Mouse (Mus musculus) inflammation-experienced regulatory T-cells, adult 6 months (primary cell): ENCODE data around the gene St14. TPM values are rescaled to one million over a fixed set of nuclear protein-coding genes. Genes with fewer than 3 reads are reported as not detected.
"Not testable (repeated sequence)": the region's sequence is repeated elsewhere in the genome, so short reads cannot be mapped to it uniquely, and the experiment has no call there.

Experiments
- ATAC-seq: one replicate; pipeline ENCODE4 v1.8.0; 2017
- polyA plus RNA-seq, 3 experiments: library from polyadenylated mRNA; unstranded; fragments of 100-300 nt; shearing (Covaris generic); gene quantifications; one replicate each; pipeline ENCODE4 v1.2.1; 2017

The St14 gene
- 10 to 100 TPM in 1 of 3 experiments, 1 to 10 TPM in 2; 4.4 to 10.5 (median 5.4) TPM for polyA plus RNA-seq

DNA sequence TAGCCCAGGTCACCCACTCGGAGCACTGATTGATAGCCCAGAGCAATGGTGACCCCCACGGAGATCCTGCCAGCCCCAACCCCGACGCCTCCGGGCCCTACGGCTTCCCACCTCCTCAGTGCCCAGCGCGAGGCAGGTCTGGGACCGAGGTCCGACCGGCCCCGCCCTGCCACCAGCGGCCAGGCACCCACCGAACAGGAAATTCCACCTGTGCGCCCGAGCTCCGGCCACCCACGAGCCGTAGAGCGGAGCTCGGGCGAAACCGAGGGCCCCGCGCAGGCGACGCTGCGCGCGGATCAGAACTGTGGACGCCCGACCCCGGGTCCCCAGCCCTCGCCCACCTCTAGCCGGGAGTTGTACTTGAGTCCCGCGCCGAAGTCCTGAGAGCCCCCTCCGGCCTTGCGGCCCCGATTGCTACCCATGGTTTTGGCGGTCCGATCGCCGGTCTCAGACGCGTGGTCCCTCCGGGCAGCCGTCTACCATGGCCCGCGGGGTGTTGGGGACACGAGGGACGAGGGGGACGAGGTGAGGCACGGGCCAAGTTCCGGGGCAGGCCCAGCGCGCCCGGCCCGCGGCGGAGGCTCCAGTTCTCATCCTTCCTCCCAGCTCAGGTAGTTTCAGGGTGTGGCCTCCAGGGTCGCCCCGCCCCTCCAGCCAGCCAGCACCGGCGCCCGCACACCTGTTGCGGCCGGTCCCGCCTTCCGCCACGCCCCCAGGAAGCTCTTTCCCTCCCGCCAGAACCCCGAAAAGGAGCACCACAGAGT lies at the start of gene St14:
Gene St14 (minus strand): TSS at position 649 of the 764 bp plus-strand sequence.
- ATAC-seq, result peak; percentile 53

DNA sequence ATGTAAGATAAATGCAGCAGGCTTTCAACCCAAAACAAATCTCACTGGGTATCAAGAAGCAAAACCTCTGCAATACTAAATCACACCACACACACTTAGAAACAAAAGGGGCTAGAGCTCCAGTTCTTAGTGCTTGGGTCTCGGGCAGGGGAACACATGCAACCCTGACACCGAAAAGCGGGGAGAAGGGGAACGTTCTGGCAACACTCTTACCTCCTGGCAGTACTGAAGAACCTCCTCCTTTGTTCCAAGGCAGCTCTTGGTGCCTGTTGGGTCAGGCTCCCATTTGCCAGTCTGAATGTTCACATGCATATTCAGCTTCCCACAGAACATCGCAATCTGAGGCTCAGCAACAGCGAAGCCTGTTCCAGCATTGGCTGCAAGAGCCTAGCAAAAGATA lies 46.0 kb upstream of the St14 start:
- no peak for ATAC-seq

DNA sequence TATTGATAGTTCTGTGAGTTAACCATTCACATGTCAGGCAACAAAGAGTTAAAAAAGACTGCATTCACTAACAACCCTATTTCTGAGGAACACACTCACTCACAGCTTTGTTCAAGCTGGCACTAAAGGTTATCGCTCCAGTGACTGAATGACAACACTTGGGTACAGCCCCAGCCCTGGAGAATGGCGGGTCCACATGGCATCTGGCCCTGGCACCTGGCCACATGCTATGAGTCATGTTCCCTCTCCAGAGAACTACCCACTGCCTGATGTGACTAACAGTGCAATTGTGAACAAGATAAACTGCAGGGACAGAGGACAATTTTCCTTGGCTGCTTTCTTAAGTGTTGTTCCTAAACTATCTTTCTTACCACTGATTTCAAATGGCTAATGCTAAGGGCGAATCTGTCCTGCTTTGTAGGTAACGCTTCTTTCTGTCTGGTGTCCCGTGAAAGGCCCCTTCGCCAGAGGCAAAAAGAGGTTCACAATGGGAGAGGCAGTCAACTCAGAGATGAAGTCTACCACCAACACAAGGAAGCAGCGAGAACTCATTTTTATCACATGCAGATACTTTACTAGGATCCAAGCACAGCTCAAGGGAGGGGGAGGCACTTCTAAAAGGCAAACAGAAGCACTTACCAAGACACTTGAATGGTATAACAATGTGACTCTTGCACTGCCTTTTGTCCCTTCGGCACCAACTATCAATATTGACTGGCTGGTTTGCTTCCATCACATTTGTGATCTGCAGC lies 44.9 kb upstream of the St14 start:
- ATAC-seq, result no peak

DNA sequence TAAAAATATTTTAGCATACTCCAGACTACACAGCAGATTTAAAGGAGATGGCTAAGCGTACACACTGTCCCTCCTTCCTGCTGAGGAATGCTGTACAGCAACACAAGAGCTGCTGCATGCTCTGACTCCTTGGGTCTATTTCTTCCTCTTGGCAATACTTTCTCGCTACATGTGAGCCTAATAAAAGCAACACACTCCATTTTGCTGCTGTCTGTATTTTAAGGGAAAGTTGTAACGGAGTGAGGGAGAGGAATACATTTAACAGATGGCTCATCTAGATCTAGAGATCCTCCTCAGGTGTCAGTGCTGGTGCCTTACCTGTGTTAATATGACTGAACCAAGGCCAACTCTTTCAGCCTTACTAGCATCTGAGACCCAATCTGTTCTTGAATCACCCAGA lies 44.3 kb upstream of the St14 start:
- ATAC-seq, result no peak

DNA sequence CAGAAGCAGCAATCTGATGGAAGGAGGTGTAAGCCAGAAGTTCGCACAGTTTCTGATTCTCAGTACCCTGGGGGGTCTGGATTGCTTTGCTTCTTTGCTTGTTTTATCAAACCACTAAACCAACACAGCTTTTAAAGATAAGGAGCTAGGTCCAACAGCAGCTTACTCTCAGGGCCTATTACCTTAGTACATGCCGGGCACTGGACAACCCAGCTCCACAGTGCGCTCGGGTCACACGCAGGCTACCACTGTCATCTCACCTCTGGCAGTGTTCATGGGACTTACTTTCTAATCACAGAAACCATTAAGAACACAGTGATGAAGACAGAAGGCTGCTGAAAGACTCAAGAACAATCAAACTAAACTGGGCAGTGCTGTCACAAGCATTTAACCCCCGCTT lies 43.7 kb upstream of the St14 start:
- no peak for ATAC-seq

DNA sequence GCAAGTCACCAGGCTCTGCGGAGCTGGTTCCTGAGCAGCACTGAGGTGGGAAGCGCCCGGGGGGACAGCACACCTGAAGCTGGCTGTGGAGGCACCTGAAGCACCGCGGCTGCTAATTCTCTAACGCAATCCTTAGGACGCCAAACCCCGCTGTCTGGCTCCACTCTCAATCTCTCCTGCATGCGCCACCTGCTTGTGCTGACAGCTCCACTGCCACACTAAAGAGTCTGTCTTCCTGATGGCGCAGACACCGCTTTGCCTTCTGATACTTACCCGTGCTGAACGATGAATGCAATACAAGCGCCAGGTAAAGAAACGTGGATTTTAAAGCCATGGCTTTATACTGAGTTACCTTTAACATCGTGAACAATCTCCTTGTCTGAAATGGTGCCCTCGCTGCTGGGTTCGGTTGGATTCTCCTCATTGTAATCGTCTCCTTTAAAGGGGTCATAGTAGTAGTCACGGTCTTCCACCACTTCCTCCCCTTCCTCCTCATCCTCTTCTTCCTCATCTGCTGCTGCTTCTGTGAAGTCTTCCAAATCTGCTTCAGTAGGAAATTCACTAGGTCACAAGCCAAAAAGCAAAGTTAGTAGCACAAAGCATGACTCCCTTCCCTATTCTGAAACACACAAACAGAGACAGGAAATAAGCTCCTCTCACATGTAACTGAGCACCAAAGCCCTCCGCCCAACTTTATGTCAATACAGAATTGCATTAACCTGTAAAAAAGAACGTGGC lies 36.9 kb upstream of the St14 start:
- ATAC-seq, result no peak

DNA sequence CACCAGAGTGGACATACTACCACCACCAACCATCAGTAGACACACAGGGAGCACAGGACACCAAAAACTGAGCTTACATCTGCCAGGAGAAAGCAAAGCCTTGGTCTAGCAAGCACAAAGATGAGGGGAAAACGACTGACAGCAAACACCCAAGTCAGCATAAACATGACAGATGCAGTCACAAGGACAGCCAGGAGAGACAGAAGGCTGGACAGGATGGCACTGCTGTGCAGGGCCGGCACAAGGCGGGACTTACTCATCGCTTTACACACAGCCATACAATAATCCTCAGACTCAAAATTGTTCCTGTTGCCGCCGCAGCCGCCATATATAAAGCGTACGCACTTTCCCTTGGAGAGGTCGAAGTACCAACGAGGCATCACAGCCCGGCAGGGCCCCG lies 35.7 kb upstream of the St14 start:
- no peak for ATAC-seq

DNA sequence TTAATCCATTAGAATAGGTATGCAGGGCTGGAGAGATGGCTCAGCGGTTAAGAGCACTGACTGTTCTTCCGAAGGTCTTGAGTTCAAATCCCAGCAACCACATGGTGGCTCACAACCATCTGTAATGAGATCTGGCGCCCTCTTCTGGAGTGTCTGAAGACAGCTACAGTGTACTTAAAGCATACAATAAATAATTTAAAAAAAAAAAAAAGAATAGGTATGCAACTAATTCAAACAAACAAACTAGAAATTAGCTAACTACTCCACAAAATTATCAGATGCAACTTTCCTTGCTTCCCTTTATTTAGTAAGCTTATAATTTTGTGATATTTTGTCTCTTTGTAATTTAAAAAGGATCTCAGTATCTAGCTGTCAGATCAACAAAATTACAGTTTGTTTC lies 33.9 kb upstream of the St14 start:
- ATAC-seq, result not testable (repeated sequence)

DNA sequence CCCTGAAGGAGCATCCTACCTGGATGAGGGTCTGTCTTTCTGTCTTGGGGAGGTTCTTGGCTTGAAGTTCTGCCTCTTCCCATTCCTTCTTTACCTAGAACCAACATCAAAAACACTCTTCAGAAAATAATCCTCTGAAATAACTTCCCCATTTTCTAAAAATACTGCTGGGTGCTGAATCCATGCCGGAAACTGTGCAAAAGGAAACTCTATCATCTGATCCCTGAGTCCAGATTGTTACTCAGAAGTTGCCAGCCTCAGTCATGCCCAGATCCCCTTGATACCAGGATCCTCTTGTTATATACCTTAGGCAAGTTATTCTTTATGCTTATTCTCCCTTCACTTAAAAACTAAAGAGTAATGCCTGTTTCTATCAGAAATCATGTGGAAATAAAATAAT lies 31.7 kb upstream of the St14 start:
- ATAC-seq, result no peak

DNA sequence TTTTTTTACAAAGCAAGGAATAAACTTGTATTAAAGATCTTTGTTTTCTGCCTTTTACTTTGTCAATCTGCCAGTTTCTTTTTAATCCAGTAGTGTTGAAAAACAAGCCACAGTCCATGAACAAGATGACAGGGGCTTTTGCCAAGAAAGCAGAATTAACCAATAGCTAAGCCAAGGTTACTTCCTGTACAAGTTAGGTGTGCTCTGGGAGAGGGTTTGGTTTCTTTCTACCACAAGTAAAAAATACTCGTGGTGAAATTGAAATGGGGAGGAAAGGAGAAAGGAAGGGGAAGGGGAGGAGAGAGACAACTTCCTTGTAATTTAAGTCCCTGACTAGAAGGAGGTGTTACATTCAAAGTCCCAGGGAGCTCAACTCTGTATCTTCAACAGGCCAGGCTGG lies 31.3 kb upstream of the St14 start:
- no peak for ATAC-seq

DNA sequence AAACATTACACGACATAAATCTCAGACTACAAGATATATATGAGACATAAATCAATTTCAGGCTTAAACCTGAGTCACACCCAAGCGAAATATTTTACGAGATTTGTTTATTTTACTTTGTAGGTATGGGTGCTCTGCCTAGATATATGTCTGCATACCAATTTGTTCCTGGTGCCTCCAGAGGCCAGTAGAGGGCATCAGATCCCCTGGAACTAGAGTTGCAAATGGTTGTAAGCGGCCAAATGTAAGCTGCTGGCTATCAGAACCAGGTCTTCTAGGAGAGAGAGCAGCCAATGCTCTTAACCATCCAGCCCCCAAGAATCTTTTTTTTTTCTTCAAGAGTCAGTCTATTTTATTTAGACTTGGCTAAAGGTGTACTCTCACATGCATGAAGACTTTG lies 28.3 kb upstream of the St14 start:
- no peak for ATAC-seq

DNA sequence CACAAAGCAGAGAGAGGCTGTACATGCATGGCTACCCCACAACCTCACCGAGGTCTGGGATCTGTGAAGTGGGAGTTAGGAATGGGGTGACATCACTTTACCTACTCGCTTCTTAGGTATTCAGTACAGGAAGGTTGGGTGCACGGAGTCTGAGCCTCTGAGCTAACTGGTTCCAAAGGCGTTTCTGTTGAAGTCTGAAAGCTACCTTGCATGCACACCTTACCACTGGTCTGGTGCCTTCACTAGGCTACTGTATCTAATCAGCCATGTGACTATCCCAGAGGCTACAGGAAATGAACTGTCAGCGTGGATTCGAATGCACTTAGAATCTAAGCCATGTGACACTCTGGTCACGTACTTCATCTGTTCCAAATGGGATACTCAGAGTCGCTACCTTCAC lies 24.9 kb upstream of the St14 start:
- no peak for ATAC-seq

DNA sequence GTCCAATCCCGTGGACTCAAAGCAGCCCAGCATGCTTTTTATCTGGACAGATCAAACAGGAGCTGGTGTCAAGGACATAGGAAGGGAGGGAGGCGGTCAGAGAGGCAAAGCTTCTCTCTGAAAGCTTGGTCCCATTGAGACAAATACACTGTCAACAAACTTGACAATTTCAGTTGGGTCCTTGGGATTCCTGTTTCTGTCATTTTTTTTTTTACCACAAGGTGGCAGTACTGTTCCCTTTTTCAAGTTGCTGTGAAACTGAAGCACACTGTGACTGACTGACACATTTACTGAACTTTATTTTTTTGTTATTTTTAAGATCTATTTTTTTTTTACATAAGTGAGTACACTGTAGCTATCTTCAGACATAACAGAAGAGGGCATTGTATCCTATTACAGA lies 19.4 kb upstream of the St14 start:
- peak; percentile 35 for ATAC-seq

DNA sequence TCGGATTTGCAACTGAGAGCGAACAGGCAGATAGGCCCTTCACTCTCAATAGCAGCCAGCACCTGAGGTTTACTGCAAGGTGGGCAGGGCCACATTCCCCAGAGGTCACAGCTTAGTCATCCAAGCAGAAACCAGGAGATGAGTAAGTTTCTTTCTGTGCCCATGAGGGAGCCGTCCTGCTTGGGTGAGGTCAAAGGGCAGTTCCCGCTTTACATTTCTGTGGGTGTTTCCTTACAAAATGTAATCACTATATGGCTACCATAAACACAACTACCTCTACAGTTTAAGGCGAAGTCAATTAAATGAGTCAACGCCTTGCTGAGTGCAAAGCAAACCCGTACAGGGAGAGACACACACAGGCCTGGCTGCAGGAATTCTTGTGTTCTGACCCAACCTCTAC lies 16.5 kb upstream of the St14 start:
- ATAC-seq, result no peak

DNA sequence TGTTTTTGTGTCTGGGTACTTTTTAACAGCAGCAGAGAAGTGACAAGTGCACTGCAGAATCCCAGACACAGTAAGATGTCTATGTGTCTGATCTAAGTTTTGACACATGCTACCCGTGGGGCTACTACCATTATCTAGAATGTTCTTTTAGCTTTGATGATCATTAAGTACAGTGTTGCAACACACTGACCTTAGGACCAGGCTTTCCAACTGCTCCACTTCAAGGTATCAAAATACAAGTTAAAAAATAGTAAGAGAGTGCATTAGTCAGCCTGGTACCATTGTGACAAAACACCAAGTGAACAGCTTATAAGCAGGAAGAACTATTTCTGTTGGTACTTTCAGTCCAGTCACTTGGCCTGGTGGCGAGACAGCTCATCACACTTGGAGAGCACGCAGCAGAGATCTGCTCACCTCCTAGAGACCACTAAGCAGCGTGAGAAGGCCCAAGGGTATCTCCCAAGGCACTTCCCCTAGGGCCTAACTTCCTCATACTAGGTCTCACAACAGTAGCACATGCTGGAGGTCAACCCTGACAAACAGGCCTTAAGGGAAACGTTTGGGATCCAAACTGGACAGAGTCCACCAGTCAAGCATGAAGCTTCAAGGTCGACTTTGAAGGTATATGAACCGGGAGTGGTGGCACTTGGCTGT lies 13.7 kb upstream of the St14 start:
- no peak for ATAC-seq

DNA sequence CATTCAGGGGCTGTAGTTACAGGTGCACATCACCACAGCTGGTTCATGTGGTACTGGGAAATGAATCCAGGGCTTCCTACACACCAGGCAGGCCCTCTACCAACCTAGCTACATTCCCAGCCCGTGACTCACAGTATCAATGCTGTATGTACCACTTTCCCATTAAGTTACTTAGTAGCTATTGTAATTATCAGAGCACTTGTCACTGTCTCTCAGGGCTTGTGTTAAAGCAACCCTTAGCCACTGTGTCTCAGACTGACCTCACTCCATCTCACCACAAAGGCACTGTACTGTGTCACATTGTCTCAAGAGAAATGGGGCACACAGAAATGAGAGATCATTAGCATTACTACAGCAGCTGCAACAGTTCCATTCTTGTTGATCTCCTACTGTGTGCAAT lies 11.3 kb upstream of the St14 start:
- ATAC-seq, result no peak

DNA sequence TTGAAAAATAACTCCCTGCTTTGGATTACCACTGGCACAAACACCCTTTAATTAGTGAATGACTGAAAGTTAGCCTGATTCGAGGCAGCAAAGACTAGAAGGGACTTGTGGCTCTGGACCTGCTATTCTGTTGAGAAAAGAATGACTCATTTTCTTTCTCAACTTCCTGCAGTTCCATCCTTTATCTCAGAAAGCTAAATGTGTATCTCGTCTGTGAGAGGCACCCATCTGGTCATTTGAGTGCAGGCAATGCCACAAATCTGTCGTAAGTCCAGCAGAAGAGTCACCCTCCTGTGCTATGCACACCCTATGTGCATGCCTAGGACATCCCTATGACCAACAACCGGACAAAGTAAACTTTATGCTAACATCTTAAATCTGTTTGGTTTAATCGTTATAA lies 1.5 kb upstream of the St14 start:
- ATAC-seq, result no peak

DNA sequence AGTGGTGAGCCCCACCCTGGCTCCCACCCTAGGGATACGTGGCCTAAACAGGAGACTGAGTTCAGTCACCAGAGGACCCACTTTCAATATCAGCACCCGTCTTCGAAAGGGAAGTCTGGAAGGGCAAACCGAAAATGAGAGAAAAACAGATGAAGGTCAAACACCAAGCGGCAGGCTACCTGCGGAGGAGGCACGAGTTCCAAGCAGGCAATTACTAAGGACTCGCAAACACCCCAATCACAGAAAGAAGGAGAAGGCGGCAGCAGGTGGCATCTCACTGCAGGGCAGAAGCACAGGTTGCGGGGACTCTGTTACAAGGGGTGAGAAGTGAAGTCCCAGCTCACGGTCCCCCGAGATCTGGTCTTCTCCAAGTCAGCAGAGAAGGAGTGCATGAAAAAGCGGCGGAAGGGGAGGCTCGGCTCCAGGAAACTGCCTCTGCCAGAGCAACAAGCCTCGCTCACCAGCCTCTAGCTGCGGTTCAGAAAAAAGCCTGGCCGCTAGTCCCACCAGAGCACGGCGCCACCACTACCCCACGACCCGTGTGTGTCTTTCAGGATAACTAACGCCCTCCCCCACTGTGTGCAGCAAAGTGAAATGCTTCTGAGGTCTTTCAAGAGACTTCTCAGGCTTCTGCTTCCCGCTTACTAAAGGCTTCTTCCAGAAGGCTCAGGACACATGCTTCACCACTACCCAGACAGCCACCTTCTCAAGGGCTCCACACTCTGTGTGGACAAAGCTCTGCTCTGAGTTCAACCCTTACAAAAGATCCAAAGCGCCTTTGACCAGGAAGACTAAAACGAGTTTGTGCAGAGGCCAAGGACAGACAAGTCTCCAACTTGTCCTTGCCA lies 1.1 kb downstream of the St14 start:
- ATAC-seq, result peak; percentile 11

DNA sequence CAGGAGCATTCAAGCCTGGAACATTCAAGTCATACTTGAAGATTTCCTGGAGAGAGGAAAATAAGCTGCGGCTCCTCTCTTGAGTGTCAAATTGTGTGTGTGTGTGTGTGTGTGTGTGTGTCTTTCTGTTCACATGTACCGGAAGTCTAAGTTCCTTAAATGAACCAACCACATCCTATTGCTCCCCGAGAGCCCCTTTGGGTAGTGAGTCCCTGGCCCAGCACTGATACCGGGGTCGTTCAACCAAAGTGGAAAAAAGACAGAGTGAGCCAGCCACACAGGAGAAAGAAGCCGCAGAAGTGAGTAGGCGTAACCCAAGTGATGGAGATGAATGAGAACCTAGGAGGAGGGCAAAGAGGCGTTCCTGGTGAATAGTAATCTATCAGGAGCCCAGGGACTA lies 1.7 kb downstream of the St14 start:
- peak; percentile 67 for ATAC-seq

DNA sequence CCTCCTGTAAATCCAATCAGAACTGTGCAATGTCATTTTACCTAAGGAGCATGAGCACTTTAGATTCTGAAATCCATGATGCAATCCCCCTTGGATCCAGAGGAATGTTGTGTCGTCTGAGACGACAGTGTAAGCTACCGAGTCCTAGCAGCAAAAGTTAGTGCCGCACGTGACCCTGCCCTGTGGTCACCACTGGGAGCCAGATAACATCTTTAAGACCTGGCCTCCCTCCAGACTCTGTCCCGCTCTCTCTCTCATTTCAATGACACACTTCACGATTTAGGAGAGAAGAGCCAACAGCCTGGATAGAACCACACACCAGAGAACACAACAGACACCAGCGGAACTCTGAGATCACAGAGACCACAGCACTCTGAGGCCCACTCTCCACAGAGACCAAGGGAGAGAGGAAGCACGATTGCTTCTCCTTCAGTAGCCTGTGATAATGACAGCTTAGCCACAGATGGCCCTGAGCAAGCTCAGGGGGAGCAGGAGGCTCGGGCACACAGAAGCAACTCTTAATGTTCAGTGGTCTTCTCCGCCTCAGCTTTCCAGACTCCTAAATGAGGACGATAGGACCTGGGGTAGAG lies 3.7 kb downstream of the St14 start:
- ATAC-seq, result no peak

DNA sequence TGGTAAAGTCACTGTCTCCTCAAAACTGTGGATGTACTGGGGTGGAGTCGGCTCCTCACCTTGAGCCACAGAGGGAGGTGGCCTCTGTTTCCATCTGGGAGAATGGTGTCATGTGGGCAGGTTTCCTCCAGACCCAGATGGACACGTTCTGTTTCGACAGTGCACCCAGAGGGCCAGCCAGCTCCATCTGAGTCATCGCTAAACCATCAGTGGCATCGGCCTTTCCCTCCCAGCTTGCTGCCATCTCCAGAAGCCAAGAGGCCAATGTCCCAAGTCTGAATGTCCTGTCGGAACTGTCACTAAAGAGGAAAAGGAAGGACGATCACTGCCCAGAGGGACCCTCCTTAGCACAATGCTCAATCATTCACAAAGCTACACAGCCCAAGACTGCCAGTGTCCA lies 5.6 kb downstream of the St14 start:
- no peak for ATAC-seq
